Mouse (Mus musculus) common myeloid progenitor, adult 5-6 weeks (primary cell): ENCODE data around the gene Rap1gds1. TPM values are rescaled to one million over a fixed set of nuclear protein-coding genes. Genes with fewer than 3 reads are reported as not detected.

Source experiments
- ATAC-seq: replicated peaks from 2 replicates; pipeline ENCODE4 v1.8.0; 2016; ENCODE audit warnings: low read depth, mild to moderate bottlenecking, moderate TSS enrichment, inconsistent platforms; ENCODE audit not compliant: poor library complexity, severe bottlenecking
- total RNA-seq: library from RNA; stranded (forward); fragments of 200-1000, 187-1606 nt; gene quantifications from 2 replicates; pipeline ENCODE4 v1.2.3, GENCODE M21; 2017

Gene Rap1gds1
- total RNA-seq, 1 experiment from 2014 or later = 32.2 TPM

DNA sequence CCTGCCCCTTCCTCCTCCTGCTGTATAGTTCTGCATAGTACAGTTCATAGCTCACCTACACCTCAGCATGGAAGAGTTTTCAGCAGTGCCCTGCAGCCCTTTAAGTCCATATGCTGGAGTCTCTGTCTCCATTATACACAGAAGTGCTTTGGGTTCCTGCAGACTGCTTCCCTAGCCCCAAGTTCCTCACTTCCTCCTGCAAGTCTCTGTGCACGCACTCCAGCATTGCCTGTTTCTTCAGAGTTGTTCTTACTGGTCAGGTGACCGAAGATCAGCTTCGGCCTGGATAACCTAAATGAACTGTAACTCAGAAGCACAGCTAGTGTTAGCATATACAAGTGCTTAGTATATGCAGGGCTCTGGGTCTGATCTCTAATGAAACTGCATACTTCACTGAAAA is 12.9 kb downstream of the Rap1gds1 start:
- ATAC-seq = peak; percentile 93

DNA sequence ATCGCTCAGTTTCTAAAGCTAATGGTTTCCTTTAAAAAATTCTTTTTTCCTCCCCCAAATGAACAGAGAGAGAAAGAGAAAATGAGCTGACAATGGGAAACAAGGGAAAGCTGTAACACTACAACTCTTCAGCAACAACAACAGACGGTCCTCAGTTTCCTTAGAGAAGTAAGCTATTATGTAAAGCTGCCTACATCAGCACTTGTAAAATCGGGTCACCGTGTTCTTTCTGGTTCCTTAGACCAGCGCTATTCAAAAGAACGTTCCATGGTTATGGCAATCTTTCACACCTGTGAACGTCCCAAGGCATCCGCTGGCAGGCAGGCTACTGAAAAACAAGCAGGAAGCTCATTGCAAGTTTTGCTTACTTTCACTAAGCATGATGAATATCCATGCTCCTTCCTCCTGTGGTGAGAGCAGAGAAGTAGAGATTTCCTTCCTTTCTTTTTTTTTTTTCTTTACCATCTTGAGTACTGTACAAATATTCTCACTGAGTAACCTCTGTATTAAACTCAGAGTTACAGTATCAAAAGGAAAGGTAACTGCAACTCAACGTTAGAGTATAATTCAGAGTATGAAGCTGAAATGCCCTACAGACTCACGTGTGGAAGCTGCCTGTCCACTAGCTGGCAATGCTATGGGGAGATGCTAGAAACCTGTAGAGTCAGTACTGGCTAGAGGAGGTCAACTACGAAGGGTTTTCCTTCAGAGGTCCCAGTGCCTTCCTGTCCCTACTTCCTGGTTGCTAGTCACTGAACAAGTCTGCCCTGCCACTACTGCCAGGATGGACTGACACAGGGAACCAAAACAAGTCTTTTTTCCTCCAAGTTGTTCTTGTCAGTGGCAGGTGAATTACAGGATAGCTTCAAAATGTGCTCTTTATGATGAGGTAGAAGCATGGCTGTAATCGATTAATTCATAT is 26.0 kb downstream of the Rap1gds1 start:
- ATAC-seq = no peak; the same call in 1 of the 2 replicates

DNA sequence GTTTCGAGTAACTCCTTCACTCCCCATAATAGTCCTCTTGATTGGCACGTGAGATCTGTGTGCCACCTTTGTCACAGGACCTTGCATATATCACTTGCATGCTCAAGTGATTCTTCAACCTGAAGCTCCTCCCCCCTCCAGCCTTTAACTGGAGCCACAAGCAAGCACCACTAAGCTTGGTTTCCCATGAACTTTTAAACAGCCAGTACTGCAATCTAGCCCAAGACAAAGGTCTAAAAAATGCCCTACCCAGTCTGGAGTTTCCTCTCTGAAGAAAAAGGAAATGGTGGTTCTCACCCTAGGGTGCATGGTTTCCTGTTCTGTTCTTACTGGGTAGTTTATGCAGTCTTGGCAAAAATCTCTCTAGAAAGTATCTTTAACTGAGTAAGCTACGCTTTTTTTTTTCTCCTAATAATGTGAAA is 32.6 kb downstream of the Rap1gds1 start:
- ATAC-seq = peak; percentile 88

DNA sequence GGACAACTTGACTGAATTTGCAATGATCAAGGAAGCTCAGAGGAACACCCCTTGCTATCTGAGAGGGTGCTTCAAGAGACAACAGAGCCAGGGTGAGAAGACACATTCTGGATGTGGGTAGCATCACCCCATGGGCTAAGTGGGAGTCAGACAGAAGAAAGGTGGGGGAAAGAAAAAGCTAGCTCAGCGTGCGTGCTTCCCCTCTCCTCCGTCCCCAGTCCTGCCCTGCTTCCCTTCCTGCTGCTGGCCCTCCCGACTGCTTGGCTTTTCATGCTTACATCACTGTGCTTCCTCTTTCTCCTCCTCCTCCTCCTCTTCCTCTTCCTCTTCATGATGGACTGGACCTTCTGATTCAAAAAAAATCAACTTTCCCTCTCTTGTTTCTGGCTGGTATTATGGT is 33.1 kb downstream of the Rap1gds1 start:
- peak; percentile 81 for ATAC-seq

DNA sequence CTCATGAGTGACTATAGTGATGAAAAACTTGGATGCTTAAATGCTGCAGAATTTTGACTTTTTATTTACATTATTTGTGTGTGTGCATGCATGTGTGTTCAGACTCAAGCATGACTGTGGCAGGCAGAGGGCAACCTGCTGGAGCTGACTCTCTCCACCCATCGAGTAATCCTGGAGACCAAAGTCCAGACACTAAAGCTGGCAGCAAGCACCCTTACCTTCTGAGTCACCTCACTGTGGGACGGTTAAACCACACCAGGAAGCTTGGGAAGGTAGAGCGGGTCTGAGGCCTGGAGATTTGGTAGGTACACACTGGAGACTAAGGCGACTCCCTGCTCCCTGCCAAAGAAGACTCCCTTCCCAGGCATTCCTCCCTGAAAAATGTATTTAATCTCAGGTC is 38.0 kb downstream of the Rap1gds1 start:
- no peak for ATAC-seq

DNA sequence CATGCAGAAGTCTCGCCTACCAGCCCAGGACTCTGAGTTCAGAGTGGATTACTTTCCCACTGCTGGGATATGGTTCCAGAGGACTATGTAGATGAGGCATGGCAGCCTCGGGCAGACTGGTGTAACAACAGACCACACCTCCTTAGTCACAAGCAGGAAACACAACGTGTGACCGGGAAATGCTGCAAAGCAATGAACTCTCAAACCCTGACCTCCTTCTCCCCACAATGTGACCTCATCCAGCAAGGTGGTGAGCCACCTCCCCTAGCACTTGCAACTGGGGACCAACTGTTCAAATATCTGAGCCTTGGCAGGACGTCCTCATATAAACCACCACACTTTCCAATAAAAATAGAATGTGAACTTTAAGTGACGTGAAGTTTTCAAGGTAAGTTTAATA is 41.8 kb downstream of the Rap1gds1 start:
- no peak for ATAC-seq

DNA sequence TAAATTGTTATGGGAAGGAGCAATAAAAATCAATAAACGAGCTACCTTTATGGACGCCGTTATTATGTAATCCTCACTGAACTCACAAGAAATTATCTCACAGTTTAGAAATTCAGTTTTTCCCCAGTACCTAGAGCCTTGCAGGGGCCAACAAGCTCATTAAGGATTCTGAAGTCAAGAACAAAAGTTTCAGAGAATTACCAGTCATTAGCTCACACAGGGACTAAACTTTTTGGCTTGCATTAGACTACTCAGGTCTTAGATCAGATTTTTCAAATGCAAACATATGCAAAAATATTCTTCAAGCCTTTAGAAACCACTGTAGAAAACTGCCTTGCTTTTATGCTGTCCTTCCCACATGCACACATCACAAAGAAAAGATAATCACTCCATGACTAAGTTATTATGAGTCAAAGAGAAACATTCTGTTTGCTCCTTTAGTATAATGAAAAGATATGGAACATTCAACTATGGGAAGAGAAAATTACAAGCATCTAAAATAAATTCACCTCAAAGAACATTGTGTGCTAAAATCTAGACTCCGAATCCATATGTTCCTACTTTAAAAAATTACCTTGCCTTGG is 44.3 kb downstream of the Rap1gds1 start:
- no peak for ATAC-seq

DNA sequence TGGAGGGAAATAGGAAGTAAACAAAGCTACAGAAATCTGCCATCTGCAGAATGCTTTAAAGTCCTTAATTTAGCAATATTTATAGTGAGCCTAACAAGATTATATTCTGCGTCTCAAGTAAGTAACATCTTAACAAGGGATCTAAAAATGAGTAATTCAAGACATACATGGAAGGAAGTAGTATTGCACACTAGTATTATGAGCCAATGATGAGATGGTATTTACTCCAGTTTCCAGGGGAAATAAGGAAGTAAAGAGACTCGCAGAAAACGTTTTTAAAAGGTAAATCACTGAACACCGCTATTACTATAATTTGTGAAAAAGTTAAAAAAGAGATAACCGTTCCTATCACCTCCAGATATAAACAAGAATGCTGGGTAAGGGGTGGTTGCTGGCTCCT is 49.9 kb downstream of the Rap1gds1 start:
- no peak for ATAC-seq

DNA sequence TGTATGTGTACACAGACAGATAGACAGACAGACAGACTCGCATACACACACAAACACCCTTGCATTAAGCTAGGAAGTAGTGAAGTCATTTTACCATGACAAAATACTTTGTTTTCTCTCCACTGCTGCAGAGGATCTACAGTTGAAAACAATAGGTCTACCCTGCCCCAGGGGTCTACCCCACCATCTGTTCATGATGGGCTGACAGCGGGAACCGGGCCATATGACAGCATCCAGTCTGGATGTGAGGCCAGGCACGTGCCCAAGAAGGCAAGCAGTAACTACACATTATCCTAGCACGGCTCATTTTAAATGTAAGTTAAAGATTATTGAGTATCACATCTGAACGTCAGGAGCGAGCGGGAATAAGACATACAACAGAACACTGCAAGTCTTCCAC is 51.4 kb downstream of the Rap1gds1 start:
- no peak for ATAC-seq

DNA sequence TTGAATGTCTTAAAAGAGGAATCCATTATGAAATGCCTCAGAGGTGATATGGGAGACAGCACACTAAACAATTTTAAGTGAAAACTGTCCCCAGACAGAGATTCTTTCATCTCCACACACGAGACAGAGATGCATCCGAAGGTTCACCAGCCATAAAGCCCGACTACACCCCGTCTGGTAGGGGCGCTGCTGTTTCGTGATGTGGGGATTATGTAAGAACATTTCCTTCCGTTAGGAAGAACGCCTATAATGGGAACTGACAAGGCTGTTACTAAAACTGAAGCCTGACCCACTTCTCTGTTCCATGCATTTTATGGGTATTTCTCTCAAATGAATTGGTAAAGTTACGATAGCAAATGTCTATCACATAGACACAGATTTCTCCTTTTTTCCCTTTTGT is 62.6 kb downstream of the Rap1gds1 start:
- peak; percentile 98 for ATAC-seq

DNA sequence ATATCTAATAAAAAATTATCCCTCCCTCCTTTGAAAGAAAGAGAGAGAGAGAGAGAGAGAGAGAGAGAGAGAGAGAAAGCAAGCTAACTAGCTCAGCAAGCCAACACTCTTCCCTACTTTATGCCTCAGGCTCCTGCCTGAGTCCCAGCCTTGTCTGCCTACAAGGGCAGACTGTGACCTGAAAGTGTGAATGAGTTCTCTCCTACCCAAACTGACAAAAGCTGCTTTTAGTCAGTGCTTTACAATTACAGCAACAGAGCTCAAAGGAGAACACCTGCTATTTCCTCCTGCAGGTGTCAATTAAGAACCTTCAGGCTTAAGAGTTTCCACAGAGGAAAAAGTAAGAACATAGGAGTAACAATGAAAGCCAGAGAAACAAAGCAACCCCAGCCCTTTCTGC is 69.3 kb downstream of the Rap1gds1 start:
- no peak for ATAC-seq

DNA sequence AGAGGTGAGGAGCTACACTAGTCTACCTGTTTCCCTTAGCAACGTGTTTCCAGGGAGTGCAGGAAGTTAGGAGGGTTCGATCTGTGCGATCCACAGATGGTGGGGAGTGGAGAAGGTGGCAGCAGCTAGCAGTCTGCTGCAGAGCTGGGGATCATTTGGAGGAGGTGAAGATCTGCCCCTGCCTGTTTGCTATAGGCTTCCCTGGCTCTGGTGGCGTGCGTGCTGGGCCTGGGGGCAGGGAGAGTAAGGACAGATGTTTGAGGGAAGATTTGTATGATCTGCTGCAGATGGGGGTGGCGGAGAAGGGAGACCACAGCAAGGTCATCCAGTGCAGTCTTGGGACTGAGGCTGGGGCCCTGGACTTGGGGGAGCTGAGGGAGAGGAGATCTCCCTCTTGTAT is 72.2 kb downstream of the Rap1gds1 start:
- no peak for ATAC-seq

DNA sequence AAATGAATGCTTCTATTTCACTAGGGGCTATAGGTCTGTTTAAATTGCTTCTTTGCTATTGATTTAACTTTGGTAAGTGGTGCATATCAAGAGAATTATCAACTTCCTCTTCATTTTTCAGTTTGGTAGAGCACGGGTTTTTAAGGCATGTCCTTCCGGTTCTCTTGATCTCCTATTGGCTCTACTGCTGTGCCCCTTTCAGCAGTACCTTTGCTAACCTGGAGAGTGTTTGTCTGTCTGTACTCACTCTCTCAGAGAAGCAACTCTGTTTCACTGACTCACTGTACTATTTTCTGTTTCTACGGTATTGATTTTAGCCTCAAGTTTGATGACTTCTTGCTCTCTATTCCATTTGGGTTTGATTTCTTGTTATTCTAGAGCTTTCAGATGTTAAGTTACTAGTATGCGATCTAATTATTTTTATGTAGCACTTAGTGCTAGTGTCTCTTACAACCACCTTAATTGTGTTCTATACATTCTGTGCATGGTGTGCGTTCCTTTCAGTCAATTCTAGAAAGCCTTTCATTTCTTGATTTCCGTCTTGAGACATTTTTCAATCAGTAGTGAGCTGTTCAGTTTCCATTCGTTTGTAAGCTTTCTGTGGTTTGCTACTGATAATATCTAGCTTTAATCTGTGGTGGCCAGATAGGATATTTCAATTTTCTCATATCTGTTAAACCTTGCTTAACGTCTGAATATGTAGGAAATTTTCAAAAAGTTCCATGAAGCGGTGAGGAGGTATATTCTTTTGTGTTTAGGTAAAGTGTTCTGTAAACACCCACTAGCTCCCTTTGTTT is 74.7 kb downstream of the Rap1gds1 start:
- no peak for ATAC-seq

DNA sequence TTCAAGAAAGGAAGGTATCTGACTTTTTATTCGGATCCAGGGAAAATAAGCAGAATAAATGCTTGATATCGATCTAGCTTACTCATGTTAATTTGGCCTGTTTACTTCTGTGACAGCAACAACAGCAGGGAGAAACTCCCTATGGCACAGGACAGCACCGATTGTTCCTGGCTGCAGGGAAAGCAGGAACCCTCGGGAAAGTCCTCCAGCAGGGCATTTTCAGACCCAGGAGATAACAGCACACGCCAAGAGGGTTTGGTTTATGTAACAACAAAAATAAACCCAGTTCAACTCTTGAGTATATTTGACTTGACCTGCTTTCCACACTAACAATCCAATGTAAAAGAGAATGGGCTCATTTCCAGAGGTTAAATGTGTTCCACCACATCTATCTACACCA is 81.5 kb downstream of the Rap1gds1 start:
- no peak for ATAC-seq

DNA sequence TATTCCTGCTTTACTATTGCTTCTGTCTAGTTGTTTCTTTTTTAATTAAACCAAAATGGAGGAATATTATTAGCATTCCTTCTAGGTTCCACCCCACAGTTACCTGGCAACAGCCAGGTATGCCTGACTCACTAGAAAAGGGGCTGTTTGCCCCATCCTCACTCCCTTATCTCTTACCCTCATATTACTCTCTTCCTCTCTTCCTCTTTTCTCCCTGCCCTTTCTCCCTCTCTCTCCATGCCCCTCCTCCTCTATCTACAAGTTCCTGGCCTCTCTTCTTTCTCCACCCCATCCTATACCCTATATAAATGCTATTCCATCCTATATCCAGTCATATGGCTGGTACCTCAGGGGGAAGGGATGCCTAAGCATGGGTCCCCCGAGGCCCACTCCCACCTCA is 83.6 kb downstream of the Rap1gds1 start:
- ATAC-seq = no peak

DNA sequence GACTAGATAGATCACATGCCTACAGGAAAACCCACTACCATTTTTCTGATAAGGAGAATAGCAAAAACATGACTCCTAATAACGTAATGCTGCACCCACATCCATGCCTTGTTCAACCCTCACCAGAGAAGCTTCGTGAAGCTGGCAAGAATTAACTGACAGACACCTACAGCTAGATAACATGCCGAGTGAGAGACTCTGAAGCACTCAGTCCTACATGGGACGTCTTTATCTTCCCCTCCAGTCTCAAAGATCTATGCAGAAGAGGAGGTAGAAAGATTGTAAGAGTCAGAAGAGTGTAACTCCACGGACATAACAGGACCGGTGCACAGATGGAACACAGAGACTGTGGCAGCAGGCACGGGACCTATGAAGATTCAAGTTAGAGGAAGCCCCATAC is 85.9 kb downstream of the Rap1gds1 start:
- ATAC-seq = 0 out of 2 replicates have a peak, but pooled peaks have one; percentile 11

DNA sequence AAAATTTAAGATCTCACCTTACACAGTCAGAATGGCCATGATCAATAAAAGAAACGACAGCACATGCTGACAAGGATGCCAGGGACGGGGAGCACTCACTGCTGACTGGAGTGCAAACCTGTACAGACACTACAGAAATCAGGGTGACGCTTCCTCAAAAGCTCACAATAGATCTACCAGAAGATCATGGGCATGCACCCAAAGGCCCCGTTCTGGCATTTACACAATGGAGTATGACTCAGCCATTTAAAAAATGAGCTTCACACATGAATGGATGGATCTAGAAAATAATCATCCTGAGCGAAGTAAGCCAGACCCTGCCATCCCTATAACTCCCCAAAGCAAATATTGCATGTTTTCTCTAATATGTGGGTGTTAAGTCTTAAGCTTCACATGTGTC is 87.0 kb downstream of the Rap1gds1 start:
- peak; percentile 42; the same call in 1 of the 2 replicates for ATAC-seq

DNA sequence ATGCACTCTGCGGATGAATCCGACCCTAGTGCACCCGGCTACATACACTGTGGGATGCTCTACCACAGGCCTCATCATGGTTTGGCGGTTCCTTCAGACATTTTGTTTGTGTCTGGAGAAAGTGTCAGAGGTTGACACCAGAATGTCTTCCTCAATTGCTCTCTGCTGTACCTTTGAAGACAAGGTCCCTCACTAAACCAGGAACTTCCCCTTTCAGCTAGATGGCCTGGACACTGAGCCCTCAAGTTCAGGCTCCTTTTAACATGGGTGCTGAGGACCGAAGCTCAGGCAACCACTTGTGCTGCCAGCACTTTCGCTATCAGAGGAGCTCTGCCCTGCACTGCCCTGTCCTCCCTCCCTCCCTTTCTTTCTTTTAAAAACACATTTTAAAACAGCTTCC is 92.8 kb downstream of the Rap1gds1 start:
- ATAC-seq = 0 out of 2 replicates have a peak, but pooled peaks have one; percentile 39

DNA sequence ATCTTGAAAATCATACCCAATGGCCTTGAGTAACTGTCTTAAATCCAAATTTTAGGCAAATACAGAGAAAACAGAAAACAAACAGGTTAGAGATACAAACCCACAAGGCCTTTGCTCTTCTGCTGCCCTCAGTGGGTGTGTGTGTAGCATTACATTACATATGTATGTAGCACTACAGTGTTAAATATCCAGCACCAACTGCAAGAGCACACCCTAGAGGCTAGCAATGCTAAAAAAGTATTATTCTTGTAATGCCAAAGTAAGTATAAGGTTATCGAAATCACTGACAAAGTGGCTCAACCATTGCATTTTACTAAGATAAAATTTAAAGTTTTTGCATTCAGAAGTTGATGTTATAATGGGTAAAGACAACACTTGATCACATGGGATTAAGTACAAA is 97.6 kb downstream of the Rap1gds1 start:
- ATAC-seq = no peak

DNA sequence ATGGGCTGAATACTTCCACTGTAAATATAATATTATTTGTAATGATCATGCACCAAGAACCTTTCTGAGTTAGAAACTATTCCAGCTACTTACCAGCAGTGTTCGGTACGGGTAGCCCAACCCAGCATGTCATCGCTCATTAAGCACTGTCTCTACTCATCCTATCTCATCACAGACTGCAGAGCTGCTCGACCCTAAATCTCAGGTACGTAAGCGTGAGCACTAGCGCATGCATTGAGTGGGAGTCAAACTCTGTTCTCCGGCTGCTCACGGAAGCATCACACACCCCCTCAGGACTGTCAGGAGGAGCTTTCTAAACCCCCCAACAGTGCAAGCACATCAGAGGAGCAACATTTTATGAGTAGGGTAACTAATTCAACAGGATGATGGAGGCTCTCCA is 107.4 kb downstream of the Rap1gds1 start:
- no peak for ATAC-seq

DNA sequence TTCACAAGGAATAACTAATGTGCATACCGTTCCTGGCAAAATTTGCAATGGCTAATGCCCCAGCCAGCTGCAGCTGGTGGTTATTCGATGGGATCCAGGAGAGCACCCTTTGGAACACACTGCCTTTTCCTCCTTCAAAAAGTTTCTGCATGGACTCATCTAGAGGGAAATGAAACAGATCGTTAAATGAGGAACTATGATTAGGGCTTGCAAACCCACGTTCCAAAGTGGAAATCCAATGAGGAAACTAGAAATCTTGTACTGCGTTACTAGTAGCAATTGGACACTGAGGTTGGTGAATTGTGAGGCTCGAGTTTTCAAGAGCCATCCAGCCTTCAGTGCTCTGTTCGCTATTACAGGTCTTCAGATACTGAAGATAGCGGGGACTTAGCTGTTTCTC is 116.5 kb downstream of the Rap1gds1 start:
- peak; percentile 65 for ATAC-seq
